Mouse (Mus musculus) hindbrain, embryonic 14.5 days (tissue): ENCODE data around the gene Acsl6. TPM values are rescaled to one million over a fixed set of nuclear protein-coding genes. Genes with fewer than 3 reads are reported as not detected.
A peak's percentile ranks its signal among the peaks of the same experiment; 100 is the strongest.

Experiments used
- ATAC-seq: fragments of 200-750 bp; cut with Nextera tagmentation; 2 replicates; pipeline ENCODE4 v1.8.0; 2017; ENCODE audit warnings: moderate number of reproducible peaks, mild to moderate bottlenecking, moderate TSS enrichment, moderate library complexity; ENCODE audit not compliant: low FRiP score
- DNase-seq: peaks from one replicate; pipeline ENCODE4 v3.0.0-alpha.2; 2015; ENCODE audit warnings: low spot score
- H3K27ac ChIP-seq: fragments of 300-500 bp; sonication (generic); 2 replicates; pipeline ENCODE4 v1.5.1; 2014; ENCODE audit warnings: mild to moderate bottlenecking, moderate library complexity
- H3K27me3 ChIP-seq: fragments of 300-500 bp; sonication (generic); 2 replicates; pipeline ENCODE4 v1.6.1; 2014; ENCODE audit warnings: mild to moderate bottlenecking, low read length, mixed read lengths; ENCODE audit not compliant: control insufficient read depth, insufficient read depth
- H3K36me3 ChIP-seq: fragments of 300-500 bp; sonication (generic); replicated peaks from 2 replicates; pipeline ENCODE4 v1.6.1; 2014; ENCODE audit not compliant: control insufficient read depth, insufficient read depth
- H3K4me1 ChIP-seq: fragments of 300-500 bp; sonication (generic); replicated peaks from 2 replicates; pipeline ENCODE4 v1.6.1; 2014; ENCODE audit warnings: antibody characterized with exemption, low read length, mixed read lengths; ENCODE audit not compliant: control insufficient read depth, insufficient read depth
- H3K4me2 ChIP-seq: fragments of 300-500 bp; sonication (generic); replicated peaks from 2 replicates; pipeline ENCODE4 v1.6.1; 2014; ENCODE audit warnings: mild to moderate bottlenecking, moderate library complexity
- H3K4me3 ChIP-seq: fragments of 300-500 bp; sonication (generic); replicated peaks from 2 replicates; pipeline ENCODE4 v1.5.1; 2014; ENCODE audit warnings: mild to moderate bottlenecking, low read length
- H3K9ac ChIP-seq: fragments of 300-500 bp; sonication (generic); 2 replicates; pipeline ENCODE4 v1.6.1; 2014
- H3K9me3 ChIP-seq: fragments of 300-500 bp; sonication (generic); 2 replicates; pipeline ENCODE4 v1.6.1; 2016; ENCODE audit warnings: low read length; ENCODE audit not compliant: control insufficient read depth
- WGBS: fragments of 180-500 bp; shearing (Covaris S2); extraction: QIAGEN DNeasy Blood & Tissue Kit; methylation state at CpG from one replicate; pipeline ENCODE4 v1.1.7; 2014; 5-methylcytosine and 5-hydroxymethylcytosine counted together
- polyA plus RNA-seq: library from polyadenylated mRNA; unstranded; fragments of >200 nt; fragmentation: Nextera tagmentation; extraction: Ambion mirVana; gene quantifications from 2 replicates; pipeline ENCODE4 v1.2.1, GENCODE M21; 2014

Acsl6 gene
- polyA plus RNA-seq = 42.4 and 44.2 TPM in 2 replicates

DNA sequence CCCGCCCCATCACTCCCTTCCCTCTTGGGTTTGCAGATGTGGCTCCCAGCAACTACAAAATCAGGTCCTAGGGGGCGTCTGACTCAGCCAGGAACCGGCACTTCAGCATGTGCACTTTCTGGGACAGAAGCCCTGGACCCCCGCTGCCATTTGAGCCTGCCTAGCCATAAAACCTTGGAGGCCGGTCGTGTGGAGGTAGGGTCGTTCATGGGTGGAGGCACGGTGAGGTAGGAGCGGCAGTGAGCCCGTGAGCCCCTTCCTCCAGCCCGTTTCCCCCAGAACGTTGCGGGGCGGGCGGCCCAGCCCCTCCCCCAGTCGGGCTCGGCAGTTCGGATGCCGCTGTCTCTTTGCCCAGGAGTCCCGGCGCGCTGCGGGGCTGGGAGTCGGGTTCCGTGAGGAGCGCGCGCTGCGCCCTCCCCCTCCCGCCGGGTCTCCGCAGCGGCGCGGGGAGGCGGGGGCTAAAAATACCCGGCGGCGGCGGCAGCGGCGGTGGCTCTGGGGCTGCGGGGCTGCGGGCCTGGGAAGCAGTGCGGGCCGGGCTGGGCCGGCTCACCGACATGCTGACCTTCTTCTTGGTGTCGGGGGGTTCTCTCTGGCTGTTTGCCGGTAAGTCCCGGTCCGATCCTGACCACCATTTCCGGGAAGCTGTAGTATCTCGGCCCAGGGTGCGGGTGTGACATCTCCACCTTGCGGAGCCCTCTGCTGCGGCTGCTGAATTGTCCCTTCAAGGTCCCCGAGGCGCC is at the start of gene Acsl6:
Gene Acsl6, plus strand, starts transcription at position 71 of the 743 bp plus-strand sequence.
- H3K36me3 ChIP-seq = no peaks in the 10 kb centered on the region
- H3K9ac ChIP-seq = peak within 1 kb of the TSS; percentile 92
- WGBS = under 1% methylated on average over 49 of the region's 59 CpGs
- peak; percentile 71 for DNase-seq
- H3K27me3 ChIP-seq = no peaks in the 10 kb centered on the region
- H3K4me2 ChIP-seq = peak within 1 kb of the TSS; percentile 68
- peak within 1 kb of the TSS; percentile 94 for H3K27ac ChIP-seq
- no peaks in the 10 kb centered on the region for H3K9me3 ChIP-seq
- ATAC-seq = peak; percentile 77
- peak within 1 kb of the TSS; percentile 79 for H3K4me3 ChIP-seq
- peaks cover 14% of the 10 kb centered on the region for H3K4me1 ChIP-seq

DNA sequence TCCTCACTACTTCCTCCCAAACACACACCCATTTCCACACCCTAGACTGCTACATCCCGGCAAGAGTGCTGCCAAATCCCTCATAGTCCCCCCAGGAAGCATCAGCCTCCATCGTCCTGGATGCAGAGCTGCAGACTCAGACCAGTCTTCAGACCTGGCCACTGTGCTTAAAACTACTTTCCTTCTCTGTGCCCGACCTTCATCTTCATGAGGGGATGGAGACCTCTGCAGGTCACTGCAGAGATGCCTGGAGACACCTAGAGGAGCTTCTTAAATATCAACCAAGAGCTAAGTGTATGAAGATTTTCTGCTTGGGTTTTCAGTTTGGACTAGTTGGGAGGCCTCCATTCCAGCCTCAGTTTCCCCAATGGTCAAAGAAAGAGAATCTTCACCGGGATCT is 49.5 kb upstream of the Acsl6 start:
- ATAC-seq (no peak), DNase-seq (no peak)
- Histone ChIP-seq H3K27me3 (no peaks in the 10 kb centered on the region), H3K36me3 (no peaks in the 10 kb centered on the region), H3K9ac (no peak overlapping the region), H3K4me3 (no peak overlapping the region), H3K4me1 (no peaks in the 10 kb centered on the region), H3K4me2 (no peak overlapping the region), H3K27ac (no peak overlapping the region), H3K9me3 (no peaks in the 10 kb centered on the region)
- WGBS = 69% methylated on average over 4 of the region's 4 CpGs

DNA sequence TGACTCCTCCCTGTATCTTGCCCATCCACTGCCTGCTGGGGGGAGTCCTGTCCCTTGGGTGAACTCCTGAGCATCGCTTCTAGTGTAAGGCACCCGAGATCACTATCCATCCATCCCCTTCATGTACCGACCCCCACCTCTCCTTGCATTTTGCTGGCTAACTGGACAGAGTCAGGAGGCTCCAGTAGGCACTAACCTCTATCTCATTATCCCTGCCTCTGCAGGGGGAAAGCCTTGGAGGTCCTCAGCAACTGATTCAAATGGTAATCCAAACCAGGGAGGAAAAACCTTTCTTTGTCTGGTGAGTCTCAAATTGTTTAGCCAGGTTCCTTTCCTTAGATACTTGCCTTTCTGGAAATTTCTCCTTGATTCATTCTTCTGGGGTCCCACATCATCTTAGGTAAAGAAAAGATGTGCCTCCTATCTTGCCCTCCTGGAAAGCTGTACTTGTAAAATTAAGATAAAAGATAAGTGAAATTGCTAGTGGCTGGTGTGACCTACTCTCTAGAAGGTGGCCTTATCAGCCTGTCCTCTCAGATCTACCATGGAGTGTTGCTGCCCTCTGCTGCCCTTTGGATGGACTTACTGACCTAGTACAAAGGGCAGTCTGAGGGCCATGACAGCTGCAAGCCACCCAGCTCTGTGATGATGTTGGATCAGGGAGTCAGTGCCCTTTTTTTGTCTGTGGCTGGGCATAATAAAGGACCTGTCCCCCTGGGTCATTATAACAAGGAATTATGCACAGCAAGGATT is 46.8 kb upstream of the Acsl6 start:
- ATAC-seq (peak; percentile 78; the same call in 1 of the 2 replicates), DNase-seq (peak; percentile 81)
- 37% methylated on average over 3 of the region's 3 CpGs for WGBS
- H3K27ac ChIP-seq = no peak overlapping the region
- H3K9ac ChIP-seq = no peak overlapping the region
- no peaks in the 10 kb centered on the region for H3K27me3 ChIP-seq
- no peaks in the 10 kb centered on the region for H3K4me1 ChIP-seq
- H3K4me3 ChIP-seq = no peak overlapping the region
- no peaks in the 10 kb centered on the region for H3K36me3 ChIP-seq
- H3K4me2 ChIP-seq = no peak overlapping the region
- H3K9me3 ChIP-seq = no peaks in the 10 kb centered on the region

DNA sequence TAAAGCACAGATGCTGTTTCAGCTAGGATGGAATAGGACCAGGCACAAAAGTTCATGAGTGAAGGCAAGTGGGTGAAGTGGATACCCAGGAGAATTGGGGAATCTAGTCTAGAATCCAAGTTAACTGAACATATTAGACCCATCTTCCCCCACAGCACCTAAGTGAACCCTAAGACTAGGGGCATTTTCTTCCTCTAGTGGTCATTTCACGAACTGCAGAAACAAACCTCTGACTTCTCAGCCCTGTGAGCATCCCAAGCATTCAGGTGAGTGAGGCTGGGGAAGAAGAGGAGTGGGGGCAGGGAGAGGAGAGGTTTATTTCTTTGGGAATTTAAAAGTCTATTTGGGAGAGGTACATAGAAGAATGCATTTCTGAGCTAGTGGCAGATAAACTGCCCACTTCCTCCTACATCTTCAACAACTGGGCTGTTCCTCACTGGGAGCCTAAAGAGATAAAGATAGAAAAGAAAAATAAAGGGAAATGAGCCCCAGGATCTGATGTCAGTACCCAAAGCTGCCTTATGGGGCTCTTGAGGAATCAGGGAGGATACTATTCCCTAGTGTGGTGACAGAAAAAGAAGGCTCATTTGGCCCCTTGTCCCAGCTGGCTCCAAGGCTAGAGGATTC is 40.1 kb upstream of the Acsl6 start:
- H3K36me3 ChIP-seq = no peaks in the 10 kb centered on the region
- H3K9me3 ChIP-seq = no peaks in the 10 kb centered on the region
- no peak overlapping the region for H3K9ac ChIP-seq
- H3K4me1 ChIP-seq = no peaks in the 10 kb centered on the region
- DNase-seq = no peak
- no peak overlapping the region for H3K4me2 ChIP-seq
- H3K27me3 ChIP-seq = no peaks in the 10 kb centered on the region
- H3K4me3 ChIP-seq = no peak overlapping the region
- no peak overlapping the region for H3K27ac ChIP-seq
- 0% methylated on average over 1 of the region's 1 CpGs for WGBS
- no peak for ATAC-seq

DNA sequence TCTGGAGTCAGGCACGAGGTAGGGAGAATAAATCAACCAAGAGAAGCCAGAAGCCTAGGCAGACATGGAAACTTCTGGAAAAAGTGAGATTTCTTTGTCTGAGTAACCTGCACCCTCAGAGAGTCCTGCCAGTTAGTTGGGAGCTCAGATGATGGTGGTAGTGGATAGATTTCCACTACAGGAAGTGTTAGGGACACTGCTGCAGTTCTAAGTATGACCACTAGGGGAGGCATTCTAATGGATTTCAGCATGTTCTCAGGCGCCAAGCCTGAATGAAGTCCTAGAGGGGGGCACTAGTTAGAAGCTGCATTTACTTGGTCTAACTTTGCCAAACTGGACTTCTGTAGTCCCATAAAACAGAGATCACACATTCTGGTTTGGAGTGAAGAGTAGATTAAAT is 39.1 kb upstream of the Acsl6 start:
- Histone ChIP-seq H3K4me3 (no peak overlapping the region), H3K4me1 (no peaks in the 10 kb centered on the region), H3K4me2 (no peak overlapping the region), H3K9ac (no peak overlapping the region), H3K9me3 (no peaks in the 10 kb centered on the region), H3K27ac (no peak overlapping the region), H3K27me3 (no peaks in the 10 kb centered on the region), H3K36me3 (no peaks in the 10 kb centered on the region)
- ATAC-seq (no peak), DNase-seq (peak; percentile 75)
- 52% methylated on average over 2 of the region's 2 CpGs for WGBS

DNA sequence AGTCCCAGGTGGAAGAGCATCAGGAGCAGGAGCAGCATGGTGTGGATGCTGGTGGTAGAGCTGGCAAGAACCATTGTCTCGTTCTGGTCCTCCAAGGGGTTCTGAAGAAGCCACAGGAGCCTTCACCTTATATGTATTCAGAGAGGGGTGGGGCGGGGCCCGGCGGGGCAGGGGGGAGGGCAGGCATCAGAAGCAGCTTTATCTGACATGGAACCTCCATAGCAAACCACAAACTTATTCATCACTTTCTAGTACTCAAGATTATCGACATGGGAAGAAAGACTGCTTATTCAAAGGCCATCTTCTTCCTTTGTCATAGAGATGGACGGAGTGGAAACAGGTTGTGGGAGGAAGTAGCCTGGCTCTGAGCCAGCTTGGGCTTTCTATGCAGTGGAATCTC is 36.4 kb upstream of the Acsl6 start, which contains the start of gene Il3:
Gene Il3, minus strand, starts transcription at position 101 of the 400 bp plus-strand sequence.
- H3K4me2 ChIP-seq = no peak within 1 kb of the TSS
- no peak within 1 kb of the TSS for H3K9ac ChIP-seq
- no peaks in the 10 kb centered on the region for H3K36me3 ChIP-seq
- no peaks in the 10 kb centered on the region for H3K27me3 ChIP-seq
- DNase-seq = no peak
- ATAC-seq = no peak
- 88% methylated on average over 6 of the region's 6 CpGs for WGBS
- H3K9me3 ChIP-seq = no peaks in the 10 kb centered on the region
- H3K4me1 ChIP-seq = no peaks in the 10 kb centered on the region
- H3K4me3 ChIP-seq = no peak within 1 kb of the TSS
- H3K27ac ChIP-seq = no peak within 1 kb of the TSS

DNA sequence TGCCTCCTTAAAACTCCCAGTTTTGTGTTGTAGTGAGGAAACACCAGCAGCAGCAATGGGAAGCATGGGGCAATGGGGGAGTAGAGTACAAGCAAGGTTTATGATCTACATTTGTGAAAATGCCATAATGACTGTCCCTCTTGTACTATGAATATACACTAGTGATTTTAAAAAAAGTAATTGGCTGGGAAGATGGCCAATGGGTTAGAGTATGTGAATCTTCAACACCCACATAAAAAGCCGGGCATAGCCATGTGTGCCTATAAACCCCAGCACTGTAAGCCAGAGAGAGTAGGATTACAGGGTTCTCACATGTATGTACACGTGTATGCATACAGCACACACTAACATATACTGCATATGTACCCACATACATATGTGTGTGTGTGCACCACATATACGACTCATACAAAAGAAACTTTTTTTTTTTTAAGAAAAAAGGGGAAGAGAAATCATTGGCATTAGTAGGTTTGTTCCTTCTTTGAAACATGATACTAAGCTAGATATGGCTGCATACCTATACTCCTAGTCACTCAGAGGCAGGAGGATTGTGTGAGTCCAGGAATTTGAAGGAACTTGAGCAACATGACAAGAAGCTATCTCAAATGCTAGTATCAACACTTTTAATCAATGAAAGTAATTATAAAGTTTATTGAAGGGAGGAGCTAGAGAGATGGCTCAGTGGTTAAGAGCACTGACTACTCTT is 34.3 kb upstream of the Acsl6 start:
- H3K4me1 ChIP-seq = no peaks in the 10 kb centered on the region
- DNase-seq (no peak), ATAC-seq (no peak)
- H3K9me3 ChIP-seq = no peaks in the 10 kb centered on the region
- H3K4me2 ChIP-seq = no peak overlapping the region
- H3K36me3 ChIP-seq = no peaks in the 10 kb centered on the region
- H3K4me3 ChIP-seq = no peak overlapping the region
- WGBS = 80% methylated on average over 3 of the region's 3 CpGs
- H3K27me3 ChIP-seq = no peaks in the 10 kb centered on the region
- no peak overlapping the region for H3K9ac ChIP-seq
- no peak overlapping the region for H3K27ac ChIP-seq

DNA sequence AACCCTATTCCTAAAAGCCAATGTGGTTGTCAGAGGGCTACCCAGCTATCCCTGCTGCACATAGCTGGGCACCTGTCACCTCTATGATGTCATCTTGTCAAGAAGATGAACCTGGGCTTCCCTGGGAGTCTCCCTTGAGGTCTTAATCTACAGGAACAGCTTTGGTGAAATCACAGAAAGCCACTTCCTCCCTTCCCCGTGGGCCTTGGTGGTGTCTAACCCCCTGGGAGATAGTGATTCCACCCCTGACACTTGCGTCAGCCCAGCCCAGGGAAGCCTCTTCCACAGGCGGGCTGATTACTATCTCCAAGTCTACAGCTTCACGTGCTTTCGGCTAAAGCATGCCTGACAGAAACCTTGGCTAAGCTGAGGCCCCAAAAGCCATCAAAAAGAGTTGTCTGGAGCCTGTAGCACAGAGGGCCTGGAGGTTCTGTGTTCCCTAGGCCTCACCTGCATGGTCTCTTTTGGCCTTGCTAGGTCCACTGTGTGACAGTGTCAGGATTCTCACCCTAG is 32.1 kb upstream of the Acsl6 start:
- H3K27me3 ChIP-seq = no peaks in the 10 kb centered on the region
- H3K4me2 ChIP-seq = no peak overlapping the region
- no peak overlapping the region for H3K4me3 ChIP-seq
- no peak overlapping the region for H3K27ac ChIP-seq
- no peaks in the 10 kb centered on the region for H3K9me3 ChIP-seq
- H3K4me1 ChIP-seq = no peaks in the 10 kb centered on the region
- no peak for ATAC-seq
- WGBS = 85% methylated on average over 5 of the region's 5 CpGs
- no peaks in the 10 kb centered on the region for H3K36me3 ChIP-seq
- no peak overlapping the region for H3K9ac ChIP-seq
- DNase-seq = no peak
